Mouse (Mus musculus) heart, embryonic 10.5 days (tissue): ENCODE results near the gene Fance. TPM values are rescaled to one million over a fixed set of nuclear protein-coding genes. Genes with fewer than 3 reads are reported as not detected.
"Not testable (repeated sequence)": the region's sequence is repeated elsewhere in the genome, so short reads cannot be mapped to it uniquely, and the experiment has no call there.

ENCODE experiments used
- DNase-seq: peaks from one replicate; pipeline ENCODE4 v3.0.0-alpha.2; 2017; ENCODE audit warnings: low spot score
- H3K27ac ChIP-seq: fragments of 300-500 bp; sonication (generic); 2 replicates; pipeline ENCODE4 v1.5.1; 2016; ENCODE audit warnings: mild to moderate bottlenecking
- H3K27me3 ChIP-seq: fragments of 300-500 bp; sonication (generic); 2 replicates; pipeline ENCODE4 v1.6.1; 2016; ENCODE audit warnings: mild to moderate bottlenecking; ENCODE audit not compliant: poor library complexity, insufficient read depth, severe bottlenecking
- H3K36me3 ChIP-seq: fragments of 300-500 bp; sonication (generic); 2 replicates; pipeline ENCODE4 v1.6.1; 2016; ENCODE audit warnings: mild to moderate bottlenecking, moderate library complexity
- H3K4me1 ChIP-seq: fragments of 300-500 bp; sonication (generic); 2 replicates; pipeline ENCODE4 v1.6.1; 2016; ENCODE audit warnings: mild to moderate bottlenecking
- H3K4me3 ChIP-seq: fragments of 300-500 bp; sonication (generic); 2 replicates; pipeline ENCODE4 v1.5.1; 2016; ENCODE audit warnings: mild to moderate bottlenecking, moderate library complexity
- H3K9me3 ChIP-seq: fragments of 300-500 bp; sonication (generic); 2 replicates; pipeline ENCODE4 v1.6.1; 2016; ENCODE audit warnings: mild to moderate bottlenecking, moderate library complexity
- WGBS: fragments of 180-500 bp; shearing (Covaris S2); methylation state at CpG from one replicate; pipeline ENCODE4 v1.1.7; 2016; 5-methylcytosine and 5-hydroxymethylcytosine counted together
- polyA plus RNA-seq: library from polyadenylated mRNA; unstranded; fragments of >200 nt; fragmentation: Nextera tagmentation; extraction: Ambion mirVana; gene quantifications from 2 replicates; pipeline ENCODE4 v1.2.1, GENCODE M21; 2016

Gene Fance
- polyA plus RNA-seq, 1 experiment from 2014 or later, result 30.6 TPM

- Histone ChIP-seq H3K4me3 (peak overlapping the region; percentile 91), H3K4me1 (peaks cover 82% of the 10 kb centered on the region), H3K9me3 (no peaks in the 10 kb centered on the region), H3K27ac (peak overlapping the region; percentile 75), H3K36me3 (peaks cover 3% of the 10 kb centered on the region; the same call in 1 of the 2 replicates), H3K27me3 (peaks cover 32% of the 10 kb centered on the region)
- WGBS, result 44% methylated on average over 6 of the region's 6 CpGs
- DNase-seq, result no peak
These were observed 34.9 kb downstream of the Fance start for GRCm38 (mm10) chr17:28348211-28348610.

DNA sequence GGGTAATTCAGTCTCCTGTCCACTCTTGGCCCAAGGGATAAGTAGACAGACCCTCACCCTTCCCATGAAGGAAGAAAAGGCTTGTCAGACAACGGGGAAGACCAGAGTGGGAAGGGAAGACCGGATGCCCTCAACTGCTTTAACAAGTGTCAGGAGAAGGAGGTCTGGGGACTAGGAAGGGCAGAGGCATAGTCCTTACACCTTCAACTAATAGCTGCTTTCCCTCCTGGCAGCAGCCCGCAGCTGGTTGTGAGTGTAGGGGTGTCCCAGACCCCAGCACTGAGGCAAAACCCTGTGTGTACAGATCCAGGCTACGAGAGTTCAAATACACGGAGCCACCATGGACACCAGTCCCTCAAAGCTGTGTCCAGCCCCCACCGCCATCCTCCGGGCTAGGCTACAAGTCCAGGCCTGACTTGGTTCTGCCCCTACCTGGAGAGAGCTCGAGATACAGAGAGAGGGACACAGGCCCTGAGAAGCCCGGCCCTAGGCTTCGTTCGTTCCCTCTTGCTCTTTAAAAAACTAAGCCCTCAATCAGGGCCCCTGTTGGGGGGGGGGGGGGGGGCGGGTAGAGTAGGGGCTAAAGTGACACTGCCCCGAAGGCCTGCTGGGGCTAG lies 36.1 kb downstream of the Fance start:
- Histone ChIP-seq H3K4me3 (peak overlapping the region; percentile 91), H3K27ac (peak overlapping the region; percentile 96), H3K36me3 (peaks cover 3% of the 10 kb centered on the region; the same call in 1 of the 2 replicates), H3K9me3 (no peaks in the 10 kb centered on the region), H3K4me1 (peaks cover 70% of the 10 kb centered on the region), H3K27me3 (peaks cover 35% of the 10 kb centered on the region)
- no peak for DNase-seq
- WGBS, result 11% methylated on average over 13 of the region's 13 CpGs

- peaks cover 3% of the 10 kb centered on the region; the same call in 1 of the 2 replicates for H3K36me3 ChIP-seq
- H3K4me3 ChIP-seq, result peak overlapping the region; percentile 91
- H3K27ac ChIP-seq, result peak overlapping the region; percentile 96
- under 1% methylated on average over 54 of the region's 54 CpGs for WGBS
- DNase-seq, result no peak
- H3K27me3 ChIP-seq, result peaks cover 33% of the 10 kb centered on the region
- H3K4me1 ChIP-seq, result peaks cover 64% of the 10 kb centered on the region
- H3K9me3 ChIP-seq, result no peaks in the 10 kb centered on the region
These were observed 36.7 kb downstream of the Fance start for GRCm38 (mm10) chr17:28349901-28350465.

DNA sequence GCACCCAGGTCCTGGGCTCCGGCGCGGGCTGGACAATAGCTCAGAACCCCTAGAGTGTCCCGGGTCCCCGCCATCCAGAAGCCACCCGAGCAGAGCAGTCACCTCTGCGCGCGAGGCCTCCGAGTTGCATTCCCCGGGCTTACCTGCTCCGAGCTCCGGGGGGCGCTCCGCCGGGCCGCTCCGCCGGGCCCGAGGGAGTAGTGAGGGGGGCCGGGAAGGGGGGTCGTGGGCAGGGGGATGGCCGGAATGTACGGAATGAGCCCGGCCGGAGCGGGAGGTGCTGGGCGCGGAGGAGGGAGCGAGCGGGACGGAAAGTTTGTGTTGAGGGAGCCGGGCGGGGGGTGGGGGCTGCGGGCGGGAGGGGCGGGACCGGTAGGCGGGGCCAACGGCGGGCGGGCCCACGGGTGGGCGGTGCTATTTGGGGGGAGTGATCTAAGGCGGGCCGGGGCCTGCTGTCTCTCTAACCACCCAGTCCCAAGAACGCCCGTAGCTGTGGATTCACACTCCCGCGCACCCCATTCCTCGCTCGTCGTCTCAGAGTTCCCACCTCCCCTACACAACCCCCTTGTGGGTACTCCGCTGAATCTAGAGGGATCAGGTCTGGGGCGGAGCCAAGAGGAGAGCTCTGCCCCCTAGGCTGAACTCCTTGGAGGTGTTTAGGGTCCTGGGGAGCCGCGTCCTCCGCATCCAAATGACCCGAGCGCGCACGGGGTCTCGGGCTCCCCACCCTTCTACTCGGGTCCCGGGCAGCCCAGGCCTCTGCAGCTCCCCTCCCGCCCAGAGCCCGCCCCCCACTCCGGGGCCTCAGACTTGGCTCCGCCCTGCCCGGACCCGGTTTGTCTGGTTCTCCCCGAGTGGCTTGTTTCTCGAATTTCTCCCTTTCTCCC lies 37.4 kb downstream of the Fance start, which contains the start of gene Tead3:
Gene Tead3 (minus strand): TSS at position 352 of the 887 bp plus-strand sequence.
- under 1% methylated on average over 68 of the region's 73 CpGs for WGBS
- H3K27me3 ChIP-seq, result peaks cover 33% of the 10 kb centered on the region
- peak within 1 kb of the TSS; percentile 91 for H3K4me3 ChIP-seq
- peak within 1 kb of the TSS; percentile 96 for H3K27ac ChIP-seq
- H3K4me1 ChIP-seq, result peaks cover 57% of the 10 kb centered on the region
- peak; percentile 95 for DNase-seq
- peaks cover 3% of the 10 kb centered on the region; the same call in 1 of the 2 replicates for H3K36me3 ChIP-seq
- H3K9me3 ChIP-seq, result no peaks in the 10 kb centered on the region

DNA sequence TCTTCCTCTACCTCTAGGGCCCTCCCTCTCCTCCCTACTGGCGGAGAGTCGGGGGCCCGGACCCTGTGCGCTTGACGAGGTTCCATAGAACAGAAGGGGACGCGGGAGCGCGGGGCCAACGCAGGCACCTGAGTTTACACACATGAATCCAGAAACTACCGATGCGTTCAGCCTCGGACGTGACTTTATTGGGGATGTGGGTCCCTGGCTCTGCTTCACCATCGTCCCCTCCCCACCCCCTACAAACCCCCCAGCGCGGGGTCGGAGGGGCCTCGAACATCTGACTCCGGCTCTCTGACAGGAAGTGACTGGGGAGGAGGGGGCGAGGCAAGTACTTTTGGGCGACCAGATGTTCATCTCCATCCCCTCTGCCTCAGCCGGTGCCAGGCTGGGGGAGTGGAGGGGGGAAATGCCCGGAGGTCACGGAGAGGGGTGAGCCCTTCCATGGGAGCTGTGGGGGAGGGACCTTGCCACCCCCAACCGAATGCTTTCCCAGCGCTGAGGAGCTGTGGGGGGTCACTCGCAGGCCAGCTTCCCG lies 38.1 kb downstream of the Fance start:
- Histone ChIP-seq H3K27ac (peak overlapping the region; percentile 96), H3K4me1 (peaks cover 50% of the 10 kb centered on the region), H3K36me3 (peaks cover 3% of the 10 kb centered on the region; the same call in 1 of the 2 replicates), H3K27me3 (peaks cover 30% of the 10 kb centered on the region), H3K4me3 (peak overlapping the region; percentile 91), H3K9me3 (no peaks in the 10 kb centered on the region)
- DNase-seq, result no peak
- WGBS, result 0% methylated on average over 29 of the region's 29 CpGs

GRCm38 (mm10) chr17:28352018-28352417 lies 38.7 kb downstream of the Fance start:
- peak; percentile 91 for DNase-seq
- WGBS, result 15% methylated on average over 11 of the region's 11 CpGs
- H3K4me1 ChIP-seq, result peaks cover 46% of the 10 kb centered on the region
- H3K4me3 ChIP-seq, result peak overlapping the region; percentile 91
- H3K27ac ChIP-seq, result peak overlapping the region; percentile 96
- H3K36me3 ChIP-seq, result peaks cover 3% of the 10 kb centered on the region; the same call in 1 of the 2 replicates
- H3K27me3 ChIP-seq, result peaks cover 30% of the 10 kb centered on the region
- H3K9me3 ChIP-seq, result no peaks in the 10 kb centered on the region

DNA sequence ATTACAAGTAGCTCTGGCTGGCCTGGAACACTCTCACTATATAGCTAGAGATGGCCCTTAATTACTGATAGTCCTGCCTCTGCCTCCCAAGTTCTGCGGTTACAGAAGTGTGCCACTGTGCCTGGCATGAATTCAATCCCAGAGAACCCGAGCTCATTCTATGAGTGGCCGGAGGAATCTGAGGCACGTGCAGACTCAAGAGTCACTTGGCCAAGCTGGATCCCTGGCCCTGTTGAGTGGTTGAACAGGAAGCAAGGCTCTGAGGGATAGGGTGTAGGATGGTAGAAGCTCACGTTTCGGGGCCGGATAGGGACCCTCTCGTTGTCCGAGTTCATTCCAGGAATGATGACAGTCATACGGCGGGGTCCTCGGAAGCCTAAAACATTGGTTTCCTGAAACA lies 42.6 kb downstream of the Fance start:
- no peaks in the 10 kb centered on the region for H3K9me3 ChIP-seq
- H3K27me3 ChIP-seq, result peaks cover 68% of the 10 kb centered on the region
- H3K4me3 ChIP-seq, result no peak overlapping the region
- H3K4me1 ChIP-seq, result peaks cover 37% of the 10 kb centered on the region
- no peaks in the 10 kb centered on the region for H3K36me3 ChIP-seq
- DNase-seq, result no peak
- H3K27ac ChIP-seq, result no peak overlapping the region
- WGBS, result 78% methylated on average over 12 of the region's 12 CpGs

DNA sequence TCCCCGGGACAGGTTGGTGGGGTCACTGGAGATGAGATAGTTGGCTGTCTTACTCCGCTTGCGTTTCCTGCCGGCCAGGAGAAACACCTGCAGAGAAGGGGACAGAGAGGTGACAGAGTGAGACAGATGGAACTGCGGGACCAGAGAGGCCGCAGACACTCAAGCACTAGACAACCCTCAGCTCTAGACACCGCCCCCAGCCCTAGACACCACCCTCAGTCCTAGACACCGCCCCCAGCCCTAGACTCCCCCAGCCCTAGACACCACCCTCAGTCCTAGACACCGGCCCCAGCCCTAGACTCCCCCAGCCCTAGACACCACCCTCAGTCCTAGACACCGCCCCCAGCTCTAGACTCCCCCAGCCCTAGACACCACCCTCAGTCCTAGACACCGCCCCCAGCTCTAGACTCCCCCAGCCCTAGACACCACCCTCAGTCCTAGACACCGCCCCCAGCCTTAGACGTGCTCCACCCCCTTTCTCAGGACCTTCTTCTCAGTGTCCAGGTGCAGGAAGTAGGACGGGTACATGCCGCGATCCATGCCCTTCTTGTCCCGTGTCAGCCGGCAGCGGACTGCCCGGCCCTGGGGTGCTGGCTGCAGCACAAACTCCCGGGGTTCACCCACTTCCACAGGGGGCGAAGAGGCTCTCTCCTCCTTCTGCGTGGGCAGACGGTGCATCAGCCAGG lies 45.4 kb downstream of the Fance start:
- DNase-seq, result not testable (repeated sequence)

DNA sequence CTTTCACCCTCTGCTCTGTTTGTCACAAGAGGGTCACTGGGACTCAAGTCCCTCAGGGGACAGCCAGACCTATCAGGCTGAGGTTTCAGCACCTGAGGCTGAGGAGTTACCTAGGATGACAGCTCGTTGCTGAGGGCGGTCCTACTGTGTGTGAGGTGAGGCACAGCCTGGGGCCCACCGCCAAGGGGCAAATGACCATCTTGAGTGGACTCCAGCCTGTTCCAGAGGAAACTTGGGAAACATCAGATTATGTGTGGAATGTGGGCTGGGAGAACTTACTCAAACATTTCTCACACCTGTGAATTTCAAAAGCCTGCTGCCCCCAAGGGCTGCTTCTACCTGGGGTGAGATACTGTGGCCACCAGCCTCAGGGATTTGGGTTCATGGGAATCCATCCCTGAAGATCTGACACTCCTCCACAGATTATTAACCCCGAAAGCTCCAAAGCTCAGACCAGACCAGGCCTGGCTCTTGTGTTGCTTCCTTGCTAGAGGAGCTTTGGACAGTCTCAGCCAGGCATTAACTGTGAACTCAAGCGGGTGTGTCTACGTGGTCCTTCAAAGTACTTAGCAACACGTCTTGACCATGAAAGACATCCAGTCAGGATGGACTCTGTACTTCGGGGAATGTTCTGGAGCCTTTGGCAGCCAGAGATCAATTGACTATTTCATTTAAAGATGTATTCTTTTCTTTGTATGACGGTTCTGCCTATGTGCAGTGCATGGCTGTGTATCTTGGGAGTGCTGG lies 47.4 kb downstream of the Fance start:
- Histone ChIP-seq H3K36me3 (no peaks in the 10 kb centered on the region), H3K4me3 (no peak overlapping the region), H3K9me3 (no peaks in the 10 kb centered on the region), H3K4me1 (peaks cover 51% of the 10 kb centered on the region), H3K27ac (no peak overlapping the region), H3K27me3 (peaks cover 84% of the 10 kb centered on the region)
- WGBS, result 72% methylated on average over 9 of the region's 9 CpGs
- no peak for DNase-seq

More for the DNA sequence above, 45.4 kb downstream of the Fance start:
- H3K9me3 ChIP-seq, H3K36me3 ChIP-seq: not testable (repeated sequence)
- Histone ChIP-seq H3K4me3 (peak overlapping the region; percentile 31; the same call in 1 of the 2 replicates), H3K27me3 (peaks cover 67% of the 10 kb centered on the region), H3K27ac (0 out of 2 replicates have a peak overlapping the region, but pooled peaks have one; percentile 6), H3K4me1 (peaks cover 34% of the 10 kb centered on the region)
- WGBS, result 10% methylated on average over 22 of the region's 24 CpGs

DNA sequence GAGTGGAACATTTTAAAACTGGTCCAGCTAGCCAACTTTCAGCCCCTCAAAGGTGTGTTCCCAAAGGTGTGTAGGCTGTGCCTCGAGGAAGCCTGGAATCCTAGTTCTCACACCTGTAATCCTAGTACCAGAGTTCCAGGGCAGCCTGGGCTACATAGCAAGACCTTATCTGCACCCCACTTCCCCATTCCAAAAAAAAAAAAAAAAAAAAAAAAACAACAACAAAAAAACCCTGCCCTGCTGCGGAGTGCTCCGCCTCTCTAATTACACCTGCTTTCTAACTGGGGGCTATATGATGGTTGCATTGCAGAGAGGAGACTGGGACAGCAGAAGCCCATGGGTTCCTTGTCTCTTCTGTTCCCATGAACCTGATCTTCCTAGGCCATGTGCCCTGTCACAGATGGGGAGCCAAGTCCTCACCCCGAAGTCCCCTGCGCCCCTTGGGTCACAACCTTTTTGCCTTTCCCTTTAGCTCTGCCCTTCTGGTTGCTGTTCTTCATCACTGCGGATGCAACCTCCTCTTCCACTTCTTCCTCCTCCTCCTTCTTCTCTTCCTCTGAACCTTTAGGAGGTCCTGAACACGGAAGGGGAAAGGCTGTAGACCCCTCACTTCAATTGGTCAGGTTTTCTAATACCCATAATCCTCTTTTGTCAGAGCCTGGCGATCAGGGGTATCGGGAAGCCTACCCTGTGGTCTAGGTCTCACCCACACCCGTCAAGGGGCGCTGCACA lies 48.8 kb downstream of the Fance start:
- H3K27me3 ChIP-seq, result peaks cover 88% of the 10 kb centered on the region
- H3K36me3 ChIP-seq, result no peaks in the 10 kb centered on the region
- WGBS, result 33% methylated on average over 11 of the region's 11 CpGs

GRCm38 (mm10) chr17:28362653-28363292 lies 49.5 kb downstream of the Fance start:
- DNase-seq, result no peak
- H3K27ac ChIP-seq, result peak overlapping the region; percentile 71
- peak overlapping the region; percentile 61 for H3K4me3 ChIP-seq
- H3K27me3 ChIP-seq, result peaks cover 81% of the 10 kb centered on the region
- peaks cover 50% of the 10 kb centered on the region for H3K4me1 ChIP-seq
- no peaks in the 10 kb centered on the region for H3K36me3 ChIP-seq
- H3K9me3 ChIP-seq, result no peaks in the 10 kb centered on the region
- WGBS, result 2% methylated on average over 25 of the region's 25 CpGs

More for the DNA sequence above, 48.8 kb downstream of the Fance start:
- Histone ChIP-seq H3K9me3 (no peaks in the 10 kb centered on the region), H3K27ac (peak overlapping the region; percentile 71), H3K4me1 (peaks cover 51% of the 10 kb centered on the region), H3K4me3 (peak overlapping the region; percentile 61)
- DNase-seq, result no peak
